Mouse (Mus musculus) lung, postnatal 4 days (tissue): ENCODE measurements around the gene Il1b.

Experiments used
- DNase-seq, 2 experiments: peaks; one replicate each; pipeline ENCODE4 v3.0.0; 2021

Il1b gene

DNA sequence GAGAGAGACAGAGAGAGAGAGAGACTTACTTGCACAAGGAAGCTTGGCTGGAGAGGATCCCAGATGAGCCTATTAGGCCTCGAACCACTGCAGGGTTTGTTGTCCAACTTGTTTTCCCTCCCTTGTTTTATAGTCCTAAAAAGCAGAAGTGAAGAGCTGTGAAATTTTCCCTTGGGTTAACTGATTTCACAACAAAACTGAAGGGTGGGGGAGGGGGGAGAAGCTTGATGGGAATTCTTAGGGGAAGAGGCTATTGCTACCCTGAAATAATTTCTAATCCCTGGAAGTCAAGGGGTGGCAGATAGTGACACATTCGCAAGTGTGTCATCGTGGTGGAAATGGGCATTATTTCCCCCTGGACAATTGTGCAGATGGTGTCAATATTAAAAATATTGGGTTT is at the start of gene Il1b:
TSS of gene Il1b (minus strand) at position 101 of the 400 bp plus-strand sequence.
- no peak for DNase-seq

GRCm38 (mm10) chr2:129419361-129419880 is 48.5 kb upstream of the Il1b start:
- DNase-seq, result no peak

GRCm38 (mm10) chr2:129414593-129414992 is 43.7 kb upstream of the Il1b start:
- DNase-seq, result no peak

DNA sequence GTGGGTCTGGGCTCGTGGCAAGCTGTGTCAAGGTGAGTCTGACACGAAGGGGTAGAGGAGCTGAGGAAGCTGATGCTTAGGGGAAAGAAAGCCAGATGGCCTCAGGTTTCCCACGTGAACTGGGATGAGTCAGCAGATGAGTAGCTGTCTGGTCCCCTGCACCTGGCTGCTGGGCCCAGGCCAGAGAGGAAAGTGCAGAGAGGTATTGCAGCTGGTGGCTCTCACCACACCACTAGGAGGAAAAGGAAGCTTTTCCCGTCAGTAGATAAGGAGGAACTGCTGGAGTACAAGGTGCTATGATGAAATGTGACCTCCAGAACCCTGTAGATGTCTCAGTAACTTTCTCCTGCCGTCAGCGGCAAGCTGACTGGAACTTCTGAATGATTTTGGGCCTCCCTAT is 42.5 kb upstream of the Il1b start:
- DNase-seq, result peak in 1 of 2 experiments; percentile 29

DNA sequence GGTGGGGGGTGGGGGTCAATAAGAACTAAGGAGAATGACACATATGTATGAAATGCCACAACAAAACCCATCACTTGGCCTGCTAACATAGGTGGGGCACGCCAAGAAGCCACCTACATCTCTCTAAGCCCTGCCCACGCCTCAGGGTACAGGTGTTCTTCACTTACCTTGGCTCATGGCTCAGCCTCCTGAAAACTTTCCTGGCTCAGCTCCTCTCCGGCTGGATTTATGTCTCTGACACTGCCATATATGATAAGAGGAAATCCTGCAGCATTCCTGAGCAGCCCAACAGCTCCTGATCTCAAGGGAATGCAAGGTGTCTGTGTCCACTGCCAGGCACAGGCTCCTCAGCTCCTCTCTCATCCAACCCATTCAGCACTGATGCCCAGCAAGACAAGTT is 40.7 kb upstream of the Il1b start:
- no peak for DNase-seq

DNA sequence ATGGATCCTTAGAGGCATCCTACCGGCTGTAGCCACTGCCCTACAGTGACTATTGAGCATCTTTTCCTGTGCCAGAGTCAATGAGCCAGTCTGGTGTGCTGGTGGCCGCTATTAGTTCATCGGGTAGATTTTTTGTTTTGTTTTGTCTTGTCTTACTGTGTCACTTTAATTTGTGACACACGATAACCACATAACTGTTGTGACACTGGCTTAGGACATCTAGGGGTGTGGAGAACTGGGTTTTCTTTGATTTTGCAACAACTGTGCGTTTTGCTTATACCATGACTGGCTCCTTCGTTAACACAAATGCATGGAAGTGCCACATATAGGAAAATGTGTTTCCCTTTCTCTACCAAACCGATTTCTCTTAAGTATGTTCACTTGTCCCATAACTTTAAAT is 39.4 kb upstream of the Il1b start:
- DNase-seq, result no peak

DNA sequence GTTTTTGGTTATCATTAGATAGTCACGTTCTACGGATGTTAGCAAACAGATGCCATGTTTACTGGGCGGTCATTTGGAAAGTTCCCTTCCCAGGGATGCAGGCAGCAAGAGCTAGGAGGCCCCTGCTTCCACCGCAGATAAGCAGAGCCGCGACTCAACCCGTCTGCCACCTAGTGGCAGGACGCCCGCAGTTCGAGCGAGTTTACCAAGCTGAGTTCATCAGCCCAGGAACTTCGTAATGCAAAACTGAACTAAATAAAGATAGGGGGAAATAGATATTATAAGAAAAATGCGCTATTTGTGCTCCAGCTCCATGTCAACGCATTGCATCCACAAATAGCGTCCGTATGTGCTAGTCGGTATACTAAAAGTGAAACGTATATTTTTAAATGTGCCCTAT is 37.5 kb upstream of the Il1b start:
- peak; percentile 76 to 83 for DNase-seq

- DNase-seq, result no peak
Observed at GRCm38 (mm10) chr2:129407596-129407995, 36.7 kb upstream of the Il1b start.

DNA sequence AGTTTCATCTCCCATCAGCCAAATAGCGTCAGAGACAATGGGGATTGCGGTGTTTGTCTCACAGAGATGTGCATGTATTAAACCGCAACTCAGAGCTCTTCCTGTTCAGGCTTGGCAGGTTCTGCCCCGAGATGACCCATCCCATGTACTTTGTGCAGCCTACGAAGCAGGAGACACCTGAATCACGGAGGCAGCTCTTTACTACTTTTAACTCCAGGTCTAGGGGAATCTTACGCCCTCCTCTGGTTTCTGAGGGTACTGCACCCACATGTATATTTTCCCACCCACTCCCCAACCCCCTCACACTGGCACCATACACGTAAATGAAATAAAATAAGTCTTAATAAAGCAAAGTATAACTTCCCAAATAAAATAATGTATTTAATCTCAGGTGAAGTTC is 35.6 kb upstream of the Il1b start:
- no peak for DNase-seq

DNA sequence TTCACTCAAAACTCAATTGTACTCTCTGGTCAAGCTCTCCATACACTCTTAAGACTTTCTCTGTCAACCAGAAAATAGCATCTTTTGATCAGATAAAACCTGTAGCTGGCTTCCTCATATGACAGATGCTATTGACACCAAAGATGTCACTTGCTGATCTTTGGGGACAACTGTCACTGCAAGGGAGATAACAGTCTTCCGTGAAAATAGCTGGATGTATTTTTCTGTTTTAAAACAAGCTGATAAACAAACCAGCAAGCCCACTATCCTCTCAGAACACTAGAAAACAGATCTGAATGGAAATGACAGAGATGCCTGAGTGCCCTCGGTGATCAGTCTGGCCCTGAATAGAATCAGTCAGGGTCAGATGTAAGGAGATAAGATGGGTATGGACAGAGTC is 32.8 kb upstream of the Il1b start:
- DNase-seq, result no peak

DNA sequence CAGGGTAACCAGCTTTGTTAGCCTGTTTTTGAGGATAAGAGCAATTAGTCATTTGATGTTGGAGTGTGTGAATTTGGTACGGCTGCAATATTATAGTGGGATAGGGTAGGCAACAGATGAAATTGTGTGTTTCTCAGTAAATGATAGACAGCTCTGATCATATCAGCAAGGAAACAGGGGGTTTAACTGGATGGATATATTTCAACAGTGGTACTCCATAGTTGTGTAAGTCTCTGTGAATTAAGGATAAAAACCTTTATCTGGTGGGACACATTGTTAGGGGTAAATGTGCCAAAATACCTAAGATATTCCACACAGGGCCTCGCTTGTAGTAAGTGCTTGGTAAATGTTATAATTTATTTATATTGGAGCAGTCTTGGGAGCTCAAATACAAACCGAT is 31.4 kb upstream of the Il1b start:
- DNase-seq, result no peak

DNA sequence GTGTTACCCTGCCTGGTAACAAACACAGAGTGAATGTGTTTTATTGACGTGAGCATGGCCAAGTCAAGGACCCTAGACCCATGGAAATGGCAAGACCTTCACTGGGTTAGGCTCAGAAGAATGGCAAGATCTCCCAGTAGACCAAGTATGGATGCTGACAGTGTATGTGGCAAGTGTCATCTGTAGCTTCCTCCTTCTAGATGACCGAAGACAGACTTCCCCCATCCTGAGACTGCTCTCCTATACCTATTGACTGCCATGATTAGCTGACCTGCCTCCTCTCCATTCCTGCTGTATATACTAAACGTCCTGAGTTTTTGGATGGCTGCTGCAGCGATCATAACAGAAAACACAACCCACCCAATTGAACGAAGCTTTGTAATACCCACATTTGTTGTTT is 30.9 kb upstream of the Il1b start:
- no peak for DNase-seq

GRCm38 (mm10) chr2:129398176-129398575 is 27.2 kb upstream of the Il1b start:
- no peak for DNase-seq

DNA sequence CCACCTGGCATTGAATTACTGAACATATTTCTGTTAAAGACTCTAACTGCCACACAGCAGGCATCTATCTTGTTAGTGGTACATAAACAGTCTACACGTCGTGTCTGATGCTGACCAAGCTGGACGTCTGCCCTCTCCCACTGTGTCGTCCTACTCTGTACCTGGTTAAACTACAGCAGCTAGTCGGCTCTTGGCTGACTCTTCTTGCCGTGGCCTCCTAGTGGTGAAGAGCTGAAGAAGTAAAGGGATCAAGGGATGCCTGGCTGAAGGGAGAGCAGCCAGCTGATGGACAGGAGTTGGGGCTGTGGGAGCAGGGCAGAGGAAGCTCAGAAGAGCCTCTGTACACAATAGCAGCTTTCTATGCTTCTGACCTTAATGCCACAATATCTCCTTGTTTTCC is 22.6 kb upstream of the Il1b start:
- DNase-seq, result peak; percentile 33 to 44

DNA sequence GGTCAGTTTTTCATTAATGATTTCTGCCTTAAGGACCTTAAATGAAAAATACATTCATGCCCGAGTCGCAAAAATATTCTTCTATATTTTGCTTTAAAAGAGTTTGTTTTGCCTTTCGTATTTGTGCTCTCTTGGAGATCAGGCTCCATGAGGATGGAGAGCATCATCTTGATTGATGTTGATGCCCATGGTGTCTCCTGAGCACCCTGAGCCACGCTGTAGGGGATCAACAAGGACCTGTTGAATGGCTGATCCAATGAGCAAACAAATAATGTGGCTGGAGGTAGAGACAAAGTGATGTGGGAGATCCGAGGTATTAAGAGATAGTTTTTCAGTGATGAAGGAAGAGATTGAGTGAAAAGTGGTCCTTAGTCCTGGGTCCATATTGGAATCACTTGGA is 19.2 kb upstream of the Il1b start:
- DNase-seq, result no peak

GRCm38 (mm10) chr2:129389323-129389722 is 18.4 kb upstream of the Il1b start:
- DNase-seq, result no peak

GRCm38 (mm10) chr2:129385331-129385730 is 14.4 kb upstream of the Il1b start:
- DNase-seq, result no peak

DNA sequence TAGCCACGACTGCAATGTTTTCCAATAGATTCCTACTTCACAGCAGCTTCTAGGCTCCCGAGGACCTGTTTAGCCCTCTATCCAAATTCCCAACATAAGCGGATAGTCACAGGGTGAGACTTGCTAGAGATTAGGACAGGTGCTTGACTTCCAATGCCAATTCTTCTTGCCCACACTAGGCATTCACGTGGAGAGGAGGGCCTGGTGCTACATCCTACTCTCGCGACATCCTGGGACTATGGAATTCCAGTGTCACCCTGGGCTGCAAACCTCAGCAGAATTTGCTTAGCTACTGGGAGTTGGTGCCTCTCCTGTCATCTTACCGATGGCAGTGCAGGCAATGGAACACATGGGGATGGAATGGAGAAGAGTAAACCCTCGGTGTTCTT is 13.3 kb upstream of the Il1b start:
- no peak for DNase-seq

DNA sequence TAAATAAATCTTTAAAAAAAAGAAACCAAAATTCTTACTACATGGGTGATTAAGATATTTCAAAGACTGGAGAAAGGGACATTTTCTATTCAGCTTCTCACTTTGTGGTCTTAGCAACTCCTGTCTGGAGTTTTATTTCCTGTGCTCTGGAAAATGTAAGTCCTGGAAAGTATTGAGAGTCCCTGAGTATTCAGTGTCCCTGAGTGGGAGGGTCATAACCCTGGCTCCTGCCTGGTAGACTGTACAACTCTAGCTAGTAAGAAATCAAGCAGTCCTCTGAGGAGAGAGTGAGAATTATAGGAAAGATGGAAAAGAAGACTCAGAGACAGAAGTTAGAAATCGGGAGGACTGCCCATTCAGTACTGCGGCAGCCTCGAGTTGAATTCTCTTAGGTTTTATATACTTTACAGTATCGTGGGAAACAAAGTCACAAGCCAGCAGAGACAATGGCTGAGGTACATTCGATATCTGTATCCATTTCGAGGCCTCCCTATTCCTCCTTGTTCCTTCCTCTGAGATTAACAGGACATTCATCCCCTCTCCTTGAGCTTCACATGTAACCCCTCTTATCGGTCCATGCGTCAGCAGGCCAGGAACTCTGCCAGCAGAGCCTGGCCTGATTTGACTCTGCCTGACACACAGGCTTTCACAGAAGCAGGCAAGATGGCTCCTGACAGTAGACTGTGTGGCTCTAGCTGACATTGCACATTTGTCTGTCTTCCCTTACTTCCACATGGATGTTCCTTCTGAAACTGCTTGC is 12.8 kb upstream of the Il1b start:
- peak in 1 of 2 experiments; percentile 47 for DNase-seq

- peak in 1 of 2 experiments; percentile 25 for DNase-seq
Observed at GRCm38 (mm10) chr2:129380746-129381474, 10.0 kb upstream of the Il1b start.

- DNase-seq, result peak in 1 of 2 experiments; percentile 43
Observed at GRCm38 (mm10) chr2:129380211-129380610, 9.3 kb upstream of the Il1b start.

DNA sequence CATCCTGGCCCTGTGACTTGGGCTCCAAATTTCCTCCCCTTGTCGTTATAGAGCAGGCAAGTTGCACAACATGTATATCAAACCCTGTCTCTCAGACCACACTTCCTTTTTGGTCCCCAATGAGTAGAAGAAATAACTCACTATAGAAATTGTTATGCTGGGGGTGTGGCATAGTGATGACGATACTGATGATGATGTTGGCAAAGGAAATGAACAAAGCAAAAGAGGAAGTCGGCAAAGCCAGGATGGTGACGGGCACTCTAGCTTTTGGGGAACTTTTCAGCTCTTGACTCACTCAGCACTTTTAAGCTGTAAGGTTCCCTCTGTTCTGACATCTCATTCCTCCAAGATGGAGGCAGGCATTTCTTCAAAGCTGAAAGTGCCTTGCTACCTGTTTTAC is 2.4 kb upstream of the Il1b start:
- peak in 1 of 2 experiments; percentile 40 for DNase-seq

GRCm38 (mm10) chr2:129369615-129370014 is 1.3 kb downstream of the Il1b start:
- DNase-seq, result no peak

GRCm38 (mm10) chr2:129368795-129369194 is 2.1 kb downstream of the Il1b start:
- DNase-seq, result peak in 1 of 2 experiments; percentile 54
